In the genomic region with DNA sequence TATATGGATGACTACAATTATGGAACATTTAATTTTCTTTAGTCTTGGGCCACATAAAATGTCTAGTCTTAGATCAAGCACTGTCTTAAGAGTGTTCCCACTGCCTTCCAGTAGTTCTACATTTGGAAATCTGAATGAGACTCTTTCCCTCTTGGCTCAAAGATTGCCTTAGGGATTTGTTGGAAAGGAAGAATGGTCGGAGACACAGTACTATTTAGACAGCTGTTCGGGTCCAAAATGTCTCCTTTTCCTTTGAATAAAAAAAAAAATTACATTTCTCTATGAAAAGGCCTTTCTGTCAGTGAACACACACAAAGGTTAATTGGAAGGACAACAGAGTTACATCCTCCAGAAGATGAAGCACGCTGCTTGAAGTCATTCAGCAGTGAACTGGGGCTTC, we compare ENCODE assay signal across 22 mouse cellular contexts.
"Had no signal": no experiment of that assay in that cellular context is flagged by ENCODE, and none has a peak within 500 bp of the region (broad histone marks: within the 10 kb centered on the region; RNA-seq: fewer than 3 reads in every experiment).

No protein-coding gene starts in this region.

- H3K27me3 ChIP-seq: lung, embryonic 15.5 days; megakaryocyte, embryonic 14.5 days; midbrain, embryonic 12.5 days; neural tube, embryonic 13.5 days; neural tube, embryonic 15.5 days; stomach, embryonic 15.5 days had no signal

- DNase-seq: lung, adult 2 months; lung, postnatal 14 days; lung, postnatal 36 days; midbrain, embryonic 14.5 days; retina, postnatal 1 day; right cerebral cortex, adult 18-20 months; right cerebral cortex, postnatal 25 days; right cerebral cortex, postnatal 4 days; thymus, adult 2 months; thymus, postnatal 25 days; thymus, postnatal 4 days had no signal

- H3K4me3 ChIP-seq: lung, embryonic 15.5 days; megakaryocyte, embryonic 14.5 days; midbrain, embryonic 12.5 days; myocyte; neural tube, embryonic 13.5 days; neural tube, embryonic 15.5 days; stomach, embryonic 15.5 days had no signal

- H3K27ac ChIP-seq: lung, embryonic 15.5 days; macrophage; midbrain, embryonic 12.5 days; neural tube, embryonic 13.5 days; neural tube, embryonic 15.5 days; stomach, embryonic 15.5 days; stomach, postnatal 0 days had no signal

- H3K4me1 ChIP-seq: lung, embryonic 15.5 days; megakaryocyte, embryonic 14.5 days; midbrain, embryonic 12.5 days; neural tube, embryonic 13.5 days; neural tube, embryonic 15.5 days; stomach, embryonic 15.5 days had no signal

- H3K36me3 ChIP-seq: lung, embryonic 15.5 days; midbrain, embryonic 12.5 days; neural tube, embryonic 13.5 days; neural tube, embryonic 15.5 days; stomach, embryonic 15.5 days had no signal

- H3K4me2 ChIP-seq: lung, embryonic 15.5 days; midbrain, embryonic 12.5 days; neural tube, embryonic 13.5 days; neural tube, embryonic 15.5 days; stomach, embryonic 15.5 days had no signal

- H3K9ac ChIP-seq: lung, embryonic 15.5 days; midbrain, embryonic 12.5 days; neural tube, embryonic 13.5 days; neural tube, embryonic 15.5 days; stomach, embryonic 15.5 days had no signal

- ATAC-seq: lung, postnatal 0 days; midbrain, embryonic 16.5 days had no signal

- H3K9me3 ChIP-seq: lung, embryonic 15.5 days; midbrain, embryonic 12.5 days; neural tube, embryonic 13.5 days; neural tube, embryonic 15.5 days; stomach, embryonic 15.5 days had no signal
